Mouse (Mus musculus): Measurements from ENCODE around the gene Abhd16a. TPM values are rescaled to one million over a fixed set of nuclear protein-coding genes. Genes with fewer than 3 reads are reported as not detected.

The Abhd16a gene
- total RNA-seq, 2 experiments from 2014 or later = 55.1 to 59.5 TPM

- no peak for DNase-seq
These were observed 59.0 kb downstream of the Abhd16a start for GRCm38 (mm10) chr17:35147922-35148639.

GRCm38 (mm10) chr17:35152121-35152520, 63.1 kb downstream of the Abhd16a start:
- no peak for DNase-seq

Other genes starting within 250 kb of the Abhd16a start
- gene Skiv2l, start 239.1 kb upstream of the Abhd16a start, total RNA-seq (2021) = 10 to 100 TPM; 20.5 to 21.0 TPM
- 10 to 100 TPM; 14.4 to 15.2 TPM for gene Nelfe, start 238.9 kb upstream of the Abhd16a start, total RNA-seq (2021)
- 10 to 100 TPM in 1 of 2 experiments, 1 to 10 TPM in 1; 3.3 to 13.7 TPM for gene Cfb, start 226.7 kb upstream of the Abhd16a start, total RNA-seq (2021)
- gene Zbtb12, start 209.8 kb upstream of the Abhd16a start, total RNA-seq (2021) = 1 to 10 TPM; 7.4 to 7.7 TPM
- gene Gm20547, start 207.2 kb upstream of the Abhd16a start, total RNA-seq (2021) = not detected
- gene C2, start 191.0 kb upstream of the Abhd16a start, total RNA-seq (2021) = 1 to 10 TPM; 2.8 to 4.1 TPM
- gene Ehmt2, start 190.8 kb upstream of the Abhd16a start, total RNA-seq (2021) = 10 to 100 TPM; 38.1 to 42.7 TPM
- under 1 TPM in 1 of 2 experiments, not detected in 1; 0.62 TPM for gene Slc44a4, start 174.8 kb upstream of the Abhd16a start, total RNA-seq (2021)
- gene Neu1, start 158.0 kb upstream of the Abhd16a start, total RNA-seq (2021) = 10 to 100 TPM; 14.6 to 15.9 TPM
- 10 to 100 TPM; 15.5 to 68.2 TPM for gene Hspa1b, start 130.0 kb upstream of the Abhd16a start, total RNA-seq (2021)
- gene Gm20481, start 119.4 kb upstream of the Abhd16a start, total RNA-seq (2021) = not detected
- 10 to 100 TPM; 17.5 to 41.5 TPM for gene Hspa1a, start 117.1 kb upstream of the Abhd16a start, total RNA-seq (2021)
- gene Hspa1l, start 116.6 kb upstream of the Abhd16a start, total RNA-seq (2021) = 10 to 100 TPM in 1 of 2 experiments, 1 to 10 TPM in 1; 9.8 to 10.8 TPM
- 10 to 100 TPM; 16.3 to 18.0 TPM for gene Lsm2, start 107.4 kb upstream of the Abhd16a start, total RNA-seq (2021)
- 10 to 100 TPM; 32.4 to 35.1 TPM for gene Vars, start 88.3 kb upstream of the Abhd16a start, total RNA-seq (2021)
- 10 to 100 TPM; 13.1 to 14.1 TPM for gene Vwa7, start 72.7 kb upstream of the Abhd16a start, total RNA-seq (2021)
- not detected for gene Sapcd1, start 61.2 kb upstream of the Abhd16a start, total RNA-seq (2021)
- not detected for gene Msh5, start 42.5 kb upstream of the Abhd16a start, total RNA-seq (2021)
- gene Clic1, start 39.3 kb upstream of the Abhd16a start, total RNA-seq (2021) = 10 to 100 TPM; 30.4 to 32.4 TPM
- 10 to 100 TPM; 14.0 to 19.8 TPM for gene Ddah2, start 30.2 kb upstream of the Abhd16a start, total RNA-seq (2021)
- gene Ly6g6c, start 23.9 kb upstream of the Abhd16a start, total RNA-seq (2021) = not detected
- gene Mpig6b, start 23.1 kb upstream of the Abhd16a start, total RNA-seq (2021) = under 1 TPM; 0.31 to 0.87 TPM
- gene Ly6g6e, start 12.4 kb upstream of the Abhd16a start, total RNA-seq (2021) = not detected
- gene Ly6g6d, start 11.2 kb upstream of the Abhd16a start, total RNA-seq (2021) = under 1 TPM in 1 of 2 experiments, not detected in 1; 0.57 TPM
- gene Ly6g6f, start 3.7 kb upstream of the Abhd16a start, total RNA-seq (2021) = not detected
- gene Ly6g5c, start 19.0 kb downstream of the Abhd16a start, total RNA-seq (2021) = not detected
- not detected for gene Ly6g5b, start 26.2 kb downstream of the Abhd16a start, total RNA-seq (2021)
- 10 to 100 TPM in 1 of 2 experiments, 1 to 10 TPM in 1; 7.3 to 10.5 TPM for gene Gpank1, start 32.2 kb downstream of the Abhd16a start, total RNA-seq (2021)
- 100 to 1,000 TPM; 149 to 150 TPM for gene Csnk2b, start 32.8 kb downstream of the Abhd16a start, total RNA-seq (2021)
- gene D17H6S53E, start 37.1 kb downstream of the Abhd16a start, total RNA-seq (2021) = 10 to 100 TPM; 25.3 to 28.5 TPM
- not detected for gene Apom, start 42.8 kb downstream of the Abhd16a start, total RNA-seq (2021)
- 100 to 1,000 TPM; 242 to 244 TPM for gene Bag6, start 45.9 kb downstream of the Abhd16a start, total RNA-seq (2021)
- 100 to 1,000 TPM; 125 to 144 TPM for gene Prrc2a, start 75.6 kb downstream of the Abhd16a start, total RNA-seq (2021)
- gene Aif1, start 86.8 kb downstream of the Abhd16a start, total RNA-seq (2021) = 1 to 10 TPM; 3.7 to 4.8 TPM
- 1 to 10 TPM; 2.0 to 3.3 TPM for gene Lst1, start 99.2 kb downstream of the Abhd16a start, total RNA-seq (2021)
- 10 to 100 TPM in 1 of 2 experiments, 1 to 10 TPM in 1; 1.5 to 12.1 TPM for gene Ltb, start 105.2 kb downstream of the Abhd16a start, total RNA-seq (2021)
- under 1 TPM; 0.25 to 0.28 TPM for gene Tnf, start 112.7 kb downstream of the Abhd16a start, total RNA-seq (2021)
- gene Lta, start 116.1 kb downstream of the Abhd16a start, total RNA-seq (2021) = 1 to 10 TPM in 1 of 2 experiments, not detected in 1; 1.0 TPM
- not detected for gene Gm16181, start 131.6 kb downstream of the Abhd16a start, total RNA-seq (2021)
- gene Atp6v1g2, start 144.4 kb downstream of the Abhd16a start, total RNA-seq (2021) = 1 to 10 TPM; 2.1 to 2.3 TPM
- 1 to 10 TPM; 8.2 to 8.3 TPM for gene Nfkbil1, start 146.5 kb downstream of the Abhd16a start, total RNA-seq (2021)
- 10 to 100 TPM; 77.3 to 83.1 TPM for gene Ddx39b, start 152.5 kb downstream of the Abhd16a start, total RNA-seq (2021)
- gene H2-D1, start 173.5 kb downstream of the Abhd16a start, total RNA-seq (2021) = 100 to 1,000 TPM; 164 to 263 TPM
- 1 to 10 TPM; 2.6 to 3.9 TPM for gene H2-Q1, start 231.1 kb downstream of the Abhd16a start, total RNA-seq (2021)

Data from heart, adult 18-20 months (tissue).